Mouse (Mus musculus): ENCODE results near the gene Parvg. TPM values are rescaled to one million over a fixed set of nuclear protein-coding genes. Genes with fewer than 3 reads are reported as not detected.

The Parvg gene
- polyA plus RNA-seq, 1 experiment: not detected

GRCm38 (mm10) chr15:84385995-84386565, 62.3 kb downstream of the Parvg start:
- 42% methylated on average over 8 of the region's 8 CpGs for WGBS
- Histone ChIP-seq H3K4me3 (ENCODE audit: insufficient read depth, low read depth, low read length) (no peak overlapping the region), H3K27ac (ENCODE audit: insufficient read depth, low read depth, low read length) (no peak overlapping the region), H3K4me1 (ENCODE audit: control insufficient read depth, insufficient read depth, low read length) (peaks cover 14% of the 10 kb centered on the region)
- no peak for TF ChIP-seq POLR2A (IDR thresholded peaks at IDR 0.05; ENCODE audit: insufficient read depth, low read depth, low read length)
- no peak for TF ChIP-seq CTCF (IDR thresholded peaks at IDR 0.05; ENCODE audit: insufficient read depth, low read depth, low read length)

GRCm38 (mm10) chr15:84388698-84389131, 64.9 kb downstream of the Parvg start:
- WGBS: 89% methylated on average over 8 of the region's 8 CpGs
- H3K4me1 ChIP-seq (ENCODE audit: control insufficient read depth, insufficient read depth, low read length): peaks cover 19% of the 10 kb centered on the region
- TF ChIP-seq POLR2A (IDR thresholded peaks at IDR 0.05; ENCODE audit: insufficient read depth, low read depth, low read length) (no peak), CTCF (IDR thresholded peaks at IDR 0.05; ENCODE audit: insufficient read depth, low read depth, low read length) (no peak)
- no peak overlapping the region for H3K27ac ChIP-seq (ENCODE audit: insufficient read depth, low read depth, low read length)
- H3K4me3 ChIP-seq (ENCODE audit: insufficient read depth, low read depth, low read length): no peak overlapping the region

GRCm38 (mm10) chr15:84392131-84392530, 68.3 kb downstream of the Parvg start:
- no peak overlapping the region for H3K4me3 ChIP-seq (ENCODE audit: insufficient read depth, low read depth, low read length)
- 99% methylated on average over 4 of the region's 4 CpGs for WGBS
- H3K27ac ChIP-seq (ENCODE audit: insufficient read depth, low read depth, low read length): no peak overlapping the region
- TF ChIP-seq POLR2A (IDR thresholded peaks at IDR 0.05; ENCODE audit: insufficient read depth, low read depth, low read length) (no peak), CTCF (IDR thresholded peaks at IDR 0.05; ENCODE audit: insufficient read depth, low read depth, low read length) (no peak)
- peaks cover 39% of the 10 kb centered on the region for H3K4me1 ChIP-seq (ENCODE audit: control insufficient read depth, insufficient read depth, low read length)

Other genes with a start within 250 kb of the Parvg start
- not detected in 2 replicates for gene Sult4a1, start 218.3 kb upstream of the Parvg start, polyA plus RNA-seq (2012; ENCODE audit: insufficient read depth, insufficient read length, low replicate concordance, missing spikeins)
- not detected in 2 replicates for gene Pnpla5, start 200.9 kb upstream of the Parvg start, polyA plus RNA-seq (2012; ENCODE audit: insufficient read depth, insufficient read length, low replicate concordance, missing spikeins)
- not detected in 2 replicates for gene Pnpla3, start 156.2 kb upstream of the Parvg start, polyA plus RNA-seq (2012; ENCODE audit: insufficient read depth, insufficient read length, low replicate concordance, missing spikeins)
- not detected in 2 replicates for gene Samm50, start 131.8 kb upstream of the Parvg start, polyA plus RNA-seq (2012; ENCODE audit: insufficient read depth, insufficient read length, low replicate concordance, missing spikeins)
- gene Parvb, start 92.0 kb upstream of the Parvg start, polyA plus RNA-seq (2012; ENCODE audit: insufficient read depth, insufficient read length, low replicate concordance, missing spikeins): not detected in 2 replicates
- not detected in 2 replicates for gene Shisal1, start 123.1 kb downstream of the Parvg start, polyA plus RNA-seq (2012; ENCODE audit: insufficient read depth, insufficient read length, low replicate concordance, missing spikeins)
- not detected in 2 replicates for gene Rtl6, start 233.8 kb downstream of the Parvg start, polyA plus RNA-seq (2012; ENCODE audit: insufficient read depth, insufficient read length, low replicate concordance, missing spikeins)